Mouse (Mus musculus) heart, embryonic 13.5 days (tissue): ENCODE data around the gene Lypd6b. TPM values are rescaled to one million over a fixed set of nuclear protein-coding genes. Genes with fewer than 3 reads are reported as not detected.

Source experiments
- ATAC-seq: fragments of 200-750 bp; cut with Nextera tagmentation; 2 replicates; pipeline ENCODE4 v1.8.0; 2017; ENCODE audit warnings: moderate TSS enrichment; ENCODE audit not compliant: insufficient number of reproducible peaks, low FRiP score, low TSS enrichment; ENCODE audit errors: extremely low read depth
- H3K27ac ChIP-seq: fragments of 300-500 bp; sonication (generic); replicated peaks from 2 replicates; pipeline ENCODE4 v1.5.1; 2015; ENCODE audit warnings: moderate library complexity, mild to moderate bottlenecking, inconsistent platforms
- H3K27me3 ChIP-seq: fragments of 300-500 bp; sonication (generic); replicated peaks from 2 replicates; pipeline ENCODE4 v1.6.1; 2015; ENCODE audit warnings: mild to moderate bottlenecking, inconsistent platforms
- H3K36me3 ChIP-seq: fragments of 300-500 bp; sonication (generic); 2 replicates; pipeline ENCODE4 v1.6.1; 2015; ENCODE audit warnings: mild to moderate bottlenecking, inconsistent platforms
- H3K4me1 ChIP-seq: fragments of 300-500 bp; sonication (generic); 2 replicates; pipeline ENCODE4 v1.6.1; 2015; ENCODE audit warnings: inconsistent platforms
- H3K4me2 ChIP-seq: fragments of 300-500 bp; sonication (generic); 2 replicates; pipeline ENCODE4 v1.6.1; 2015; ENCODE audit warnings: inconsistent platforms, mild to moderate bottlenecking, moderate library complexity
- H3K4me3 ChIP-seq: fragments of 300-500 bp; sonication (generic); 2 replicates; pipeline ENCODE4 v1.5.1; 2015; ENCODE audit warnings: moderate library complexity, mild to moderate bottlenecking, inconsistent platforms
- H3K9ac ChIP-seq: fragments of 300-500 bp; sonication (generic); 2 replicates; pipeline ENCODE4 v1.6.1; 2015; ENCODE audit warnings: inconsistent platforms, mild to moderate bottlenecking, moderate library complexity
- H3K9me3 ChIP-seq: fragments of 300-500 bp; sonication (generic); 2 replicates; pipeline ENCODE4 v1.6.1; 2016; ENCODE audit warnings: inconsistent platforms
- WGBS: fragments of 180-500 bp; shearing (Covaris S2); methylation state at CpG from one replicate; pipeline ENCODE4 v1.1.7; 2015; ENCODE audit warnings: mixed read lengths; 5-methylcytosine and 5-hydroxymethylcytosine counted together
- polyA plus RNA-seq: library from polyadenylated mRNA; unstranded; fragments of >200 nt; fragmentation: Nextera tagmentation; extraction: Ambion mirVana; gene quantifications from 2 replicates; pipeline ENCODE4 v1.2.1, GENCODE M21; 2015

The Lypd6b gene
- polyA plus RNA-seq, 1 experiment from 2014 or later, result 2.5 TPM

GRCm38 (mm10) chr2:49748628-49749342 lies 38.7 kb upstream of the Lypd6b start:
- Histone ChIP-seq H3K9me3 (no peaks in the 10 kb centered on the region), H3K9ac (no peak overlapping the region), H3K27ac (no peak overlapping the region), H3K4me2 (no peak overlapping the region), H3K4me1 (peaks cover 46% of the 10 kb centered on the region), H3K36me3 (no peaks in the 10 kb centered on the region), H3K4me3 (no peak overlapping the region), H3K27me3 (no peaks in the 10 kb centered on the region)
- ATAC-seq, result no peak
- WGBS, result 74% methylated on average over 14 of the region's 14 CpGs

GRCm38 (mm10) chr2:49749730-49750576 lies 37.5 kb upstream of the Lypd6b start:
- Histone ChIP-seq H3K36me3 (no peaks in the 10 kb centered on the region), H3K27me3 (no peaks in the 10 kb centered on the region), H3K27ac (peak overlapping the region; percentile 72), H3K9ac (no peak overlapping the region; the same call in 1 of the 2 replicates), H3K4me2 (peak overlapping the region; percentile 25; the same call in 1 of the 2 replicates), H3K9me3 (no peaks in the 10 kb centered on the region), H3K4me1 (peaks cover 39% of the 10 kb centered on the region), H3K4me3 (no peak overlapping the region)
- 35% methylated on average over 11 of the region's 11 CpGs for WGBS
- peak; percentile 52; the same call in 1 of the 2 replicates for ATAC-seq

- Histone ChIP-seq H3K4me3 (no peak overlapping the region), H3K27me3 (no peaks in the 10 kb centered on the region), H3K4me1 (peaks cover 26% of the 10 kb centered on the region), H3K9ac (no peak overlapping the region), H3K9me3 (no peaks in the 10 kb centered on the region), H3K36me3 (no peaks in the 10 kb centered on the region), H3K27ac (no peak overlapping the region), H3K4me2 (no peak overlapping the region)
- 70% methylated on average over 10 of the region's 10 CpGs for WGBS
- ATAC-seq, result no peak
These were observed 35.8 kb upstream of the Lypd6b start for GRCm38 (mm10) chr2:49751544-49752210.

DNA sequence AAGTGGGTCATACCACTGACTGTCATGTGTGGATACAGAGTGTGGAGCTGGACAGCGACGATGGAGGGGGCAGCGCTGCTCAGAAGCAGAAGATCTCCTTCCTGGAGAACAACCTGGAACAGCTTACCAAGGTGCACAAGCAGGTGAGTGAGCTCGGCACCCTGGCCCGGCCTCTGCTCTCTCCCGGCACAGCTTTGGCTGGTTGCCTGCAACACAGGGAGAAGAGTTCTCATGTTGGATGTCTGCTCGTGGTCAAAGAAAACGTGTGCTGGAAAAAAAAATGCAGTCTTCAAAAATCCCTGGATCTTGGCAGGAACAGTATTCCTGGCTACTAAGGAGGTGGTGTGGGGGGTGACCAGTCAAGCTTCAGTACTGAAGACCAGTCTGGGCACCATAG lies 35.3 kb upstream of the Lypd6b start:
- no peaks in the 10 kb centered on the region for H3K27me3 ChIP-seq
- no peaks in the 10 kb centered on the region for H3K36me3 ChIP-seq
- no peaks in the 10 kb centered on the region for H3K9me3 ChIP-seq
- no peak overlapping the region for H3K4me3 ChIP-seq
- ATAC-seq, result no peak
- peaks cover 23% of the 10 kb centered on the region for H3K4me1 ChIP-seq
- H3K9ac ChIP-seq, result no peak overlapping the region
- 75% methylated on average over 8 of the region's 8 CpGs for WGBS
- H3K27ac ChIP-seq, result no peak overlapping the region
- no peak overlapping the region for H3K4me2 ChIP-seq

- Histone ChIP-seq H3K27ac (no peak overlapping the region), H3K36me3 (no peaks in the 10 kb centered on the region), H3K27me3 (no peaks in the 10 kb centered on the region), H3K9ac (no peak overlapping the region), H3K4me3 (no peak overlapping the region), H3K4me1 (peaks cover 22% of the 10 kb centered on the region), H3K4me2 (no peak overlapping the region), H3K9me3 (no peaks in the 10 kb centered on the region)
- WGBS, result 79% methylated on average over 3 of the region's 3 CpGs
- no peak for ATAC-seq
These were observed 34.4 kb upstream of the Lypd6b start for GRCm38 (mm10) chr2:49753062-49753461.

- ATAC-seq, result no peak
- H3K4me2 ChIP-seq, result no peak overlapping the region
- H3K9ac ChIP-seq, result no peak overlapping the region
- no peaks in the 10 kb centered on the region for H3K27me3 ChIP-seq
- no peaks in the 10 kb centered on the region for H3K36me3 ChIP-seq
- no peak overlapping the region for H3K27ac ChIP-seq
- no peaks in the 10 kb centered on the region for H3K9me3 ChIP-seq
- WGBS, result 47% methylated on average over 2 of the region's 2 CpGs
- peaks cover 16% of the 10 kb centered on the region for H3K4me1 ChIP-seq
- no peak overlapping the region for H3K4me3 ChIP-seq
These were observed 32.4 kb upstream of the Lypd6b start for GRCm38 (mm10) chr2:49755054-49755453.

DNA sequence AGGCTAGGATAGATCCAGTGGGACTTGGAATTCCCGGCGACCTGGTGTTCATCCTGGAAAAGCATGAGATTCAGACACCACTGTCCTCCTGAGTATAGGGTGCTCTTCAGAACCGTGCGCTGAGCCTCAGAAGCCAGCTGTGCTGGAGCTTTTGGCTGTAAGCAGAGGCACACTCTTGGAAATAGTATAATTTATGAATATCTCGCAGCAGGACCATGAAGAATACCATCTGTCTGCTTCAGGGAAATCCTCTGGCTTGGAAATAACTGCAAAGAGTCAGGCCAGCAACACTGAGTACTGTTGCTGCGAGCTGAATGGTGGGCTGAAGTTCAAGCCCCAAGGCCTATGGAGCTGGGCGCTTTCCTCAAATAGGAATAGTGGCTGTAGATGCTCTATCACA lies 29.9 kb upstream of the Lypd6b start:
- Histone ChIP-seq H3K4me1 (no peaks in the 10 kb centered on the region), H3K4me3 (no peak overlapping the region), H3K4me2 (no peak overlapping the region), H3K27ac (no peak overlapping the region), H3K36me3 (no peaks in the 10 kb centered on the region), H3K9ac (no peak overlapping the region), H3K9me3 (no peaks in the 10 kb centered on the region), H3K27me3 (no peaks in the 10 kb centered on the region)
- ATAC-seq, result no peak
- WGBS, result 83% methylated on average over 7 of the region's 7 CpGs

DNA sequence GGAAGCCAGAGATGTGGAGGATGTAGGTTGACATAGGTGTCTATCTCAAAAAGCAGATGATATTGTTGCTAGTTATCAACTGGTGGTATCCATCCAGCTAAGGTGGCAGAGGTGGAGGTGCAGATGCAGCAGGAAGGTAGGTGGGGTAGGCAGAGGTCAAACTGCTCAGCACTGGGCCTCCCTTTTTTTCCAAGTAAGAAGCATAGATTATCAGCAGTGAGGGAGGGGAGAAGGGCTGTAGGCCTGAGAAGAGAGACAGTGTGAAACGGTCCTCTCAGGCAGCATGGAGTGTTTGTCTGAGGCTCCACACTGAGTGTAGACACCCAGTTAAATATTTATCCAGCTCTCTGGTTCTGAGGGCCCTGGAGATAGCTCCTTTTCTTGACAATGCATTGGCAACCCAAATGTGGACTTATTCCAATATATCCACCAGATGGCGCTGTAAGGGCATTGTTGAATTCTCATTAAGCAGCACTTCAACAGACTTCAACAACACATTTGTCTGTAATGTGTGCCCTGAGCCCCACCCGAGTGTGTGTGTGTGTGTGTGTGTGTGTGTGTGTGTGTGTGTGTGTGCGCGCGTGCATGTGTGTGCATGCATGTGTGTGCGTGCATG lies 23.0 kb upstream of the Lypd6b start:
- no peak overlapping the region for H3K4me2 ChIP-seq
- H3K4me1 ChIP-seq, result no peaks in the 10 kb centered on the region
- H3K36me3 ChIP-seq, result no peaks in the 10 kb centered on the region
- H3K9ac ChIP-seq, result no peak overlapping the region
- ATAC-seq, result no peak
- no peak overlapping the region for H3K27ac ChIP-seq
- WGBS, result 47% methylated on average over 7 of the region's 7 CpGs
- no peaks in the 10 kb centered on the region for H3K9me3 ChIP-seq
- H3K4me3 ChIP-seq, result no peak overlapping the region
- no peaks in the 10 kb centered on the region for H3K27me3 ChIP-seq

- WGBS, result 70% methylated on average over 2 of the region's 2 CpGs
- Histone ChIP-seq H3K27ac (no peak overlapping the region), H3K4me1 (peaks cover 5% of the 10 kb centered on the region; the same call in 1 of the 2 replicates), H3K4me2 (no peak overlapping the region), H3K27me3 (no peaks in the 10 kb centered on the region), H3K9me3 (no peaks in the 10 kb centered on the region), H3K9ac (no peak overlapping the region), H3K4me3 (no peak overlapping the region), H3K36me3 (no peaks in the 10 kb centered on the region)
- ATAC-seq, result no peak
These were observed 18.6 kb upstream of the Lypd6b start for GRCm38 (mm10) chr2:49768916-49769315.

- no peak overlapping the region for H3K4me3 ChIP-seq
- 73% methylated on average over 5 of the region's 5 CpGs for WGBS
- H3K27ac ChIP-seq, result no peak overlapping the region
- H3K27me3 ChIP-seq, result no peaks in the 10 kb centered on the region
- no peaks in the 10 kb centered on the region for H3K9me3 ChIP-seq
- no peak overlapping the region for H3K9ac ChIP-seq
- no peak for ATAC-seq
- no peak overlapping the region for H3K4me2 ChIP-seq
- no peaks in the 10 kb centered on the region for H3K36me3 ChIP-seq
- peaks cover 12% of the 10 kb centered on the region for H3K4me1 ChIP-seq
These were observed 17.0 kb upstream of the Lypd6b start for GRCm38 (mm10) chr2:49770440-49770839.

- Histone ChIP-seq H3K4me3 (no peak overlapping the region), H3K27ac (no peak overlapping the region), H3K9me3 (no peaks in the 10 kb centered on the region), H3K9ac (no peak overlapping the region), H3K4me1 (peaks cover 14% of the 10 kb centered on the region), H3K27me3 (no peaks in the 10 kb centered on the region), H3K36me3 (no peaks in the 10 kb centered on the region), H3K4me2 (no peak overlapping the region)
- no peak for ATAC-seq
- 61% methylated on average over 11 of the region's 11 CpGs for WGBS
These were observed 16.3 kb upstream of the Lypd6b start for GRCm38 (mm10) chr2:49771172-49771571.
